In the genomic region with DNA sequence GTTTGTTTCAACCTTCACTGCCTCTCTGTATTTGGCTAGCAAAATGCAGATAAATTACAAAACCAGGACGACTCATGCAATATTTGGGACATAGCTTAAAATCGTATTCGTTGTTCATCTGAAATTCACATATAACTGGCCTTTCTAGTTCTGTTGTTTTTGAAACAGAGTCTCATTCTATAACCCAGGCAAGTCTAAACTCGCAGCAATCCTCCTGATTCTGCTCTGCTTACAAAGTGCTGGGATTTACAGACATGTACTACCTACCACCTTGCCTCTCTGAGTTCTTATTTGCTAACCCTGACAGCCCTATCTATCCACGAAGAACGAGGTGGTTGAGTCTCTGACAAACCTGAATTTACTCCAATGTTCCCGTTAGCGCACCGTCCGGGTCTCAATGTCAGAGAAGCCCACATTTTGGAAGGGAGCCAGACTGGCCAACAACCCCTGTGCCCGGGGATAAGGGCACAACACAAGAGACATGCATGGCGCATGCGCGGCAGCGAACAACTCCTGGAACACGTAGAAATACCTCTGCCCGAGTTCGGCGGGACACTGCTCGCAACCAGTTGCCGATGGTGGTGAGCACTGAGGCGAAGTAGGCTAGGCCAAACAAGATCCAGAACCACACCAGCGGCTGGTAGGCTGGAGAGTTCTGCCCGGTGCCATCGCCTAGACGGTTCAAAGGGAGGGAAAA, we compare ENCODE assay signal across 8 mouse cellular contexts. TPM values are rescaled to one million over a fixed set of nuclear protein-coding genes. Genes with fewer than 3 reads are reported as not detected.
DNase-seq lines count a peak whose midpoint lies in the region; ATAC-seq lines count a peak whose summit lies in the region.

No protein-coding gene starts in this region.

- no peak overlapping the region for H3K27ac ChIP-seq in hindbrain, embryonic 16.5 days (ENCODE audit: low read depth, low read length)
- H3K27ac ChIP-seq in liver, embryonic 15.5 days (replicated peaks), result no peak overlapping the region
- peak overlapping the region; percentile 84 for H3K27ac ChIP-seq in stomach, embryonic 16.5 days (ENCODE audit: low read length)

- no peaks in the 10 kb centered on the region for H3K9me3 ChIP-seq in hindbrain, embryonic 16.5 days (ENCODE audit: control insufficient read depth, low read length)
- H3K9me3 ChIP-seq in liver, embryonic 15.5 days (replicated peaks), result no peaks in the 10 kb centered on the region
- H3K9me3 ChIP-seq in stomach, embryonic 16.5 days (replicated peaks; ENCODE audit: control insufficient read depth, low read length), result no peaks in the 10 kb centered on the region; the same call in 1 of the 2 replicates

- peak overlapping the region; percentile 21 for H3K4me3 ChIP-seq in hindbrain, embryonic 16.5 days (ENCODE audit: low read length)
- H3K4me3 ChIP-seq in liver, embryonic 15.5 days (replicated peaks), result no peak overlapping the region; the same call in 1 of the 2 replicates
- peak overlapping the region; percentile 31 for H3K4me3 ChIP-seq in stomach, embryonic 16.5 days (replicated peaks; ENCODE audit: low read length)

- H3K36me3 ChIP-seq in hindbrain, embryonic 16.5 days (ENCODE audit: control insufficient read depth, insufficient read depth, low read length), result no peaks in the 10 kb centered on the region
- no peaks in the 10 kb centered on the region for H3K36me3 ChIP-seq in liver, embryonic 15.5 days (replicated peaks)
- no peaks in the 10 kb centered on the region for H3K36me3 ChIP-seq in stomach, embryonic 16.5 days (ENCODE audit: control insufficient read depth, insufficient read depth, low read length)

- peaks cover 61% of the 10 kb centered on the region for H3K27me3 ChIP-seq in hindbrain, embryonic 16.5 days (replicated peaks; ENCODE audit: control insufficient read depth, insufficient read depth, low read length)
- H3K27me3 ChIP-seq in liver, embryonic 15.5 days, result peaks cover 92% of the 10 kb centered on the region
- H3K27me3 ChIP-seq in stomach, embryonic 16.5 days (ENCODE audit: control insufficient read depth, insufficient read depth, low read length), result peaks cover 46% of the 10 kb centered on the region

- no peak for ATAC-seq in cerebellum, adult (ENCODE audit: insufficient number of reproducible peaks, low FRiP score, low TSS enrichment)
- no peak for ATAC-seq in hindbrain, embryonic 16.5 days
- ATAC-seq in liver, embryonic 15.5 days (ENCODE audit: insufficient read depth), result no peak
- ATAC-seq in stomach, embryonic 16.5 days (ENCODE audit: insufficient read depth, low FRiP score), result no peak

- peak; percentile 64 for DNase-seq in cerebellum, adult 9-11 months
- peak; percentile 55 for DNase-seq in embryo, embryonic 9.5 days (ENCODE audit: extremely low spot score)
- DNase-seq in adipocyte (ENCODE audit: low spot score), result no peak
- DNase-seq in layer of hippocampus, postnatal 36 days, result no peak

- peak overlapping the region; percentile 50 for H3K4me2 ChIP-seq in hindbrain, embryonic 16.5 days (ENCODE audit: low read length)
- H3K4me2 ChIP-seq in liver, embryonic 15.5 days, result peak overlapping the region; percentile 33
- peak overlapping the region; percentile 48 for H3K4me2 ChIP-seq in stomach, embryonic 16.5 days (ENCODE audit: low read depth, low read length)

- H3K4me1 ChIP-seq in hindbrain, embryonic 16.5 days (ENCODE audit: control insufficient read depth, insufficient read depth, low read depth, low read length), result peaks cover 13% of the 10 kb centered on the region
- peaks cover 41% of the 10 kb centered on the region for H3K4me1 ChIP-seq in liver, embryonic 15.5 days (replicated peaks)
- peaks cover 16% of the 10 kb centered on the region for H3K4me1 ChIP-seq in stomach, embryonic 16.5 days (ENCODE audit: control insufficient read depth, insufficient read depth, low read length)

- no peak overlapping the region for H3K9ac ChIP-seq in hindbrain, embryonic 16.5 days (ENCODE audit: low read depth, low read length)
- no peak overlapping the region for H3K9ac ChIP-seq in liver, embryonic 15.5 days
- peak overlapping the region; percentile 15 for H3K9ac ChIP-seq in stomach, embryonic 16.5 days (ENCODE audit: low read length)

- WGBS in hindbrain, embryonic 16.5 days, result 13% methylated on average over 26 of the region's 26 CpGs
- 12% methylated on average over 26 of the region's 26 CpGs for WGBS in liver, embryonic 15.5 days (ENCODE audit: insufficient replicate concordance)
- 13% methylated on average over 26 of the region's 26 CpGs for WGBS in stomach, embryonic 16.5 days

RNA-seq across cellular contexts. Expression of a gene that starts 1.5 kb away (rescaled TPM):
- polyA plus RNA-seq in hindbrain, embryonic 16.5 days (2015; fragmentation: Nextera tagmentation; extraction: Ambion mirVana), result 2.9 and 3.3 TPM in 2 replicates
- polyA plus RNA-seq in liver, embryonic 15.5 days (2015; fragmentation: Nextera tagmentation; extraction: Ambion mirVana), result 0.24 and 0.59 TPM in 2 replicates
- polyA plus RNA-seq in stomach, embryonic 16.5 days (2015; fragmentation: Nextera tagmentation; extraction: Ambion mirVana), result 1.8 and 2.8 TPM in 2 replicates
- 10 to 100 TPM; 12.2 to 13.7 TPM for total RNA-seq in layer of hippocampus, postnatal 36 days (2021)

RNA-seq across cellular contexts. Expression of a gene that starts 5.1 kb away (rescaled TPM):
- 17.7 and 17.8 TPM in 2 replicates for polyA plus RNA-seq in hindbrain, embryonic 16.5 days (2015; fragmentation: Nextera tagmentation; extraction: Ambion mirVana)
- 3.8 and 4.9 TPM in 2 replicates for polyA plus RNA-seq in liver, embryonic 15.5 days (2015; fragmentation: Nextera tagmentation; extraction: Ambion mirVana)
- 17.8 and 18.0 TPM in 2 replicates for polyA plus RNA-seq in stomach, embryonic 16.5 days (2015; fragmentation: Nextera tagmentation; extraction: Ambion mirVana)
- total RNA-seq in layer of hippocampus, postnatal 36 days (2021), result 10 to 100 TPM; 57.0 to 59.8 TPM

RNA-seq across cellular contexts. Expression of a gene that starts 7.6 kb away (rescaled TPM):
- 14.4 and 19.1 TPM in 2 replicates for polyA plus RNA-seq in hindbrain, embryonic 16.5 days (2015; fragmentation: Nextera tagmentation; extraction: Ambion mirVana)
- 0.08 TPM in 1 of 2 replicates, not detected in the other for polyA plus RNA-seq in liver, embryonic 15.5 days (2015; fragmentation: Nextera tagmentation; extraction: Ambion mirVana)
- 0.68 and 0.79 TPM in 2 replicates for polyA plus RNA-seq in stomach, embryonic 16.5 days (2015; fragmentation: Nextera tagmentation; extraction: Ambion mirVana)
- total RNA-seq in layer of hippocampus, postnatal 36 days (2021), result 10 to 100 TPM; 19.8 to 21.7 TPM

RNA-seq across cellular contexts. Expression of a gene that starts 15.0 kb away (rescaled TPM):
- 96.0 and 109 TPM in 2 replicates for polyA plus RNA-seq in hindbrain, embryonic 16.5 days (2015; fragmentation: Nextera tagmentation; extraction: Ambion mirVana)
- polyA plus RNA-seq in liver, embryonic 15.5 days (2015; fragmentation: Nextera tagmentation; extraction: Ambion mirVana), result 25.5 and 26.1 TPM in 2 replicates
- polyA plus RNA-seq in stomach, embryonic 16.5 days (2015; fragmentation: Nextera tagmentation; extraction: Ambion mirVana), result 87.1 and 89.0 TPM in 2 replicates
- total RNA-seq in layer of hippocampus, postnatal 36 days (2021), result 10 to 100 TPM; 36.4 to 40.3 TPM

RNA-seq across cellular contexts. Expression of a gene that starts 15.6 kb away (rescaled TPM):
- 67.1 and 77.6 TPM in 2 replicates for polyA plus RNA-seq in hindbrain, embryonic 16.5 days (2015; fragmentation: Nextera tagmentation; extraction: Ambion mirVana)
- polyA plus RNA-seq in liver, embryonic 15.5 days (2015; fragmentation: Nextera tagmentation; extraction: Ambion mirVana), result 7.4 TPM in 2 replicates
- 20.2 and 22.1 TPM in 2 replicates for polyA plus RNA-seq in stomach, embryonic 16.5 days (2015; fragmentation: Nextera tagmentation; extraction: Ambion mirVana)
- 100 to 1,000 TPM in 1 of 2 experiments, 10 to 100 TPM in 1; 96.0 to 104 TPM for total RNA-seq in layer of hippocampus, postnatal 36 days (2021)

Comparison
In these comparisons a context has a peak if more than half of its experiments do, and no peak if none do; other contexts are left out.
1. DNase-seq: peak in cerebellum, adult 9-11 months (single experiment) and embryo, embryonic 9.5 days (single experiment); none in adipocyte (single experiment) and layer of hippocampus, postnatal 36 days (0 of 2).
2. Peak in every context shown above with its lines, with median percentiles within 50 percentile points of each other: H3K4me2 ChIP-seq.